Mouse (Mus musculus): Measurements from ENCODE around the gene Atp5g2. TPM values are rescaled to one million over a fixed set of nuclear protein-coding genes. Genes with fewer than 3 reads are reported as not detected.

Gene Atp5g2
- polyA plus RNA-seq, 1 experiment from 2014 or later, result 67.5 TPM

GRCm38 (mm10) chr15:102620765-102621164 lies 51.4 kb downstream of the Atp5g2 start:
- Histone ChIP-seq H3K4me2 (no peak overlapping the region), H3K9me3 (no peaks in the 10 kb centered on the region), H3K27ac (no peak overlapping the region), H3K4me3 (replicated peaks) (no peak overlapping the region), H3K9ac (no peak overlapping the region), H3K36me3 (replicated peaks) (no peaks in the 10 kb centered on the region), H3K27me3 (no peaks in the 10 kb centered on the region), H3K4me1 (peaks cover 16% of the 10 kb centered on the region)
- ATAC-seq (ENCODE audit: low FRiP score), result no peak
- WGBS, result 90% methylated on average over 1 of the region's 1 CpGs

DNA sequence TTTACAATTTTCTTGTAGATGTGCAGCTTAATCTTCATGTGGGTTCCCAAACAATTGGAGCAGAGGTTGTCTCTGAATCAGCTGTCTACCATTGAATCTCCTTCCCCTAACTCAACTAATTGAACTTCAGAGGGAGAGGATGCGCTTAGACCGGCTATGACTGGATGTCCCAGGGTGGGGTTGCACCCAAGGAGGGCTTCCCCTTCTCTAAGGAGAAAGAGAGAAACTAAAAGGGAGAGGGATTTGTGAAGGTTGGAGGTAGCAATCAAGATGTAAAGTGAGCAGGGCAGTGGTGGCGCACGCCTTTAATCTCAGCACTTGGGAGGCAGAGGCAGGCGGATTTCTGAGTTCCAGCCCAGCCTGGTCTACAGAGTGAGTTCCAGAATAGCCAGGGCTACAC lies 52.7 kb downstream of the Atp5g2 start:
- H3K4me3 ChIP-seq (replicated peaks), result no peak overlapping the region
- H3K9ac ChIP-seq, result no peak overlapping the region
- peaks cover 14% of the 10 kb centered on the region for H3K4me1 ChIP-seq
- H3K9me3 ChIP-seq, result no peaks in the 10 kb centered on the region
- H3K36me3 ChIP-seq (replicated peaks), result no peaks in the 10 kb centered on the region
- H3K4me2 ChIP-seq, result no peak overlapping the region
- no peak for ATAC-seq (ENCODE audit: low FRiP score)
- H3K27me3 ChIP-seq, result no peaks in the 10 kb centered on the region
- 95% methylated on average over 5 of the region's 5 CpGs for WGBS
- H3K27ac ChIP-seq, result no peak overlapping the region

GRCm38 (mm10) chr15:102617654-102618053 lies 54.5 kb downstream of the Atp5g2 start:
- Histone ChIP-seq H3K9me3 (no peaks in the 10 kb centered on the region), H3K4me2 (no peak overlapping the region), H3K4me1 (no peaks in the 10 kb centered on the region), H3K27ac (no peak overlapping the region), H3K36me3 (replicated peaks) (no peaks in the 10 kb centered on the region), H3K9ac (no peak overlapping the region), H3K27me3 (no peaks in the 10 kb centered on the region), H3K4me3 (replicated peaks) (no peak overlapping the region)
- 98% methylated on average over 1 of the region's 1 CpGs for WGBS
- no peak for ATAC-seq (ENCODE audit: low FRiP score)

DNA sequence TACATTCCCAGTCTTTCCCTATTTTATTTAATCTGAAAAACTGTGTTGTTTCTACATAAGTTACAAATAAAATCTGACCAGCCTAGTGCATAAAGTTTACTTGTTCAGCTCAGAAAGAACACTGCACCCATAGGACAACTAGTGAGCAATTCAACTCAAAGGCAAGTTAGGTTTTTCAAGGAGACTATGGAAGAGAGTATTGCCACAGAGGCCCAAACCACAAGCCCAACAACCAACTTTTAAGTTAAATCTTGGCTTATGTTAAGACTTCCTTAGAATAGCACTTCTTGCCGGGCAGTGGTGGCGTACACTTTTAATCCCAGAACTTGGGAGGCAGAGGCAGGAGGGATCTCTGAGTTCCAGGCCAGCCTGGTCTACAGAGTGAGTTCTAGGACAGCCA lies 56.0 kb downstream of the Atp5g2 start:
- Histone ChIP-seq H3K27ac (no peak overlapping the region), H3K36me3 (replicated peaks) (no peaks in the 10 kb centered on the region), H3K4me3 (replicated peaks) (no peak overlapping the region), H3K4me2 (no peak overlapping the region), H3K27me3 (no peaks in the 10 kb centered on the region), H3K9ac (no peak overlapping the region), H3K9me3 (no peaks in the 10 kb centered on the region), H3K4me1 (no peaks in the 10 kb centered on the region)
- 97% methylated on average over 2 of the region's 2 CpGs for WGBS
- no peak for ATAC-seq (ENCODE audit: low FRiP score)

DNA sequence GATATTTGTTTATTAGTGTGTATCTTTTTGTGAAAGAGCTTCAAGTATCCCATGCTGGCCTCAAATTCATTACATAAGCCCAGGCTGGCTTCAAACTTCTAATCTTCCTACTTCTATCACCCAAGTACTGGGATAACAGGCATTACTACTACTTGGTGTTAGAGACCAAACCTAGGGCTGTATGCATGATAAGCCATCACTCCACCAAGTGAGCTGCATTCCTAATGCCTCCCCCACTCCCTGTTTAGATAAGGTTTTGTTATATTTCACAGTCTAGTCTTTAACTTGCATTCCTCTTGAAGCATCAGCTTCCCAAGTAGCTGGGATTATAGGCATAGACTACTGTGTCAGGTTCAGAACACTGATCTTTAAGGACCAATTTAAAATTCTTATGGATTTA lies 57.9 kb downstream of the Atp5g2 start:
- Histone ChIP-seq H3K36me3 (replicated peaks) (no peaks in the 10 kb centered on the region), H3K9me3 (no peaks in the 10 kb centered on the region), H3K9ac (no peak overlapping the region), H3K4me3 (replicated peaks) (no peak overlapping the region), H3K4me1 (no peaks in the 10 kb centered on the region), H3K4me2 (no peak overlapping the region), H3K27ac (no peak overlapping the region), H3K27me3 (no peaks in the 10 kb centered on the region)
- ATAC-seq (ENCODE audit: low FRiP score), result no peak

GRCm38 (mm10) chr15:102612966-102613365 lies 59.2 kb downstream of the Atp5g2 start:
- Histone ChIP-seq H3K27ac (no peak overlapping the region), H3K4me3 (replicated peaks) (no peak overlapping the region), H3K4me1 (no peaks in the 10 kb centered on the region), H3K9ac (no peak overlapping the region), H3K27me3 (no peaks in the 10 kb centered on the region), H3K9me3 (no peaks in the 10 kb centered on the region), H3K36me3 (replicated peaks) (no peaks in the 10 kb centered on the region), H3K4me2 (no peak overlapping the region)
- no peak for ATAC-seq (ENCODE audit: low FRiP score)

MicroRNAs encoded within 50 kb of the gene (microRNA counts, 519-probe panel; counts per million panel counts)
- microRNA mmu-miR-688, result not detected

Small RNAs within 50 kb of the gene (microRNA-seq; reads per million reads assigned to microRNA genes)
- gene Mir688, result not detected

Other genes with a start within 250 kb of the Atp5g2 start
- 0.22 TPM in 2 replicates for gene Amhr2, start 227.0 kb downstream of the Atp5g2 start, polyA plus RNA-seq (2016; fragmentation: Nextera tagmentation; extraction: Ambion mirVana)
- 82.9 and 86.9 TPM in 2 replicates for gene Prr13, start 213.3 kb downstream of the Atp5g2 start, polyA plus RNA-seq (2016; fragmentation: Nextera tagmentation; extraction: Ambion mirVana)
- gene Pcbp2, start 201.8 kb downstream of the Atp5g2 start, polyA plus RNA-seq (2016; fragmentation: Nextera tagmentation; extraction: Ambion mirVana), result 191 and 192 TPM in 2 replicates
- 3.9 and 7.9 TPM in 2 replicates for gene Gm10337, start 168.6 kb downstream of the Atp5g2 start, polyA plus RNA-seq (2016; fragmentation: Nextera tagmentation; extraction: Ambion mirVana)
- 39.4 and 40.1 TPM in 2 replicates for gene Map3k12, start 155.3 kb downstream of the Atp5g2 start, polyA plus RNA-seq (2016; fragmentation: Nextera tagmentation; extraction: Ambion mirVana)
- gene Tarbp2, start 154.2 kb downstream of the Atp5g2 start, polyA plus RNA-seq (2016; fragmentation: Nextera tagmentation; extraction: Ambion mirVana), result 91.9 and 93.5 TPM in 2 replicates
- gene Npff, start 147.4 kb downstream of the Atp5g2 start, polyA plus RNA-seq (2016; fragmentation: Nextera tagmentation; extraction: Ambion mirVana), result 2.7 and 2.9 TPM in 2 replicates
- 0.40 TPM in 1 of 2 replicates, not detected in the other for gene Gm28047, start 47.3 kb downstream of the Atp5g2 start, polyA plus RNA-seq (2016; fragmentation: Nextera tagmentation; extraction: Ambion mirVana)
- 21.6 and 22.7 TPM in 2 replicates for gene Atf7, start 46.9 kb downstream of the Atp5g2 start, polyA plus RNA-seq (2016; fragmentation: Nextera tagmentation; extraction: Ambion mirVana)
- 38.8 and 42.7 TPM in 2 replicates for gene Calcoco1, start 49.8 kb upstream of the Atp5g2 start, polyA plus RNA-seq (2016; fragmentation: Nextera tagmentation; extraction: Ambion mirVana)
- gene Hoxc13, start 248.8 kb upstream of the Atp5g2 start, polyA plus RNA-seq (2016; fragmentation: Nextera tagmentation; extraction: Ambion mirVana), result 0.13 TPM in 1 of 2 replicates, not detected in the other